Mouse (Mus musculus): ENCODE data around the gene Cops7b.

DNA sequence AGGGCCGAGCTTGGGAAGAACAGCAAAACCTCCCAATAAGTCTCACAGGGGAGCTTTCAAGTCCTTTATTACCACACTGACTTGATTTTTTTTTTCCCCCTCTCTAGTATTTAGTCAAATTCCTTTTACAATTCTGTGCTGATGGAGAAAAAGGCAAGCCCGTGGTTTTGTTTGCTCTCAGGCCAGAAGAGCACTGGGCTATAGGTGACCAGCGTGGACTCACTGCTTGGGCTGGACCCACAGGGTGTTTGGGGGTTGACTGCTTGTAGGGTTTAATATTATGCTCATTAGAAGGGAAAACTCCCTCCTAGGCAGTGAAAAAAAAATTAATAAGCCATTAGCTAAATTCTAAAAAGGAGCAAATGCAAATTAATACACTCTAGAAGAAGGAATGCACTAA lies 50.7 kb downstream of the Cops7b start:
- TF ChIP-seq POLR2A (IDR thresholded peaks at IDR 0.05; ENCODE audit: control insufficient read depth, low read depth, low read length): no peak
- TF ChIP-seq CTCF (IDR thresholded peaks at IDR 0.05; ENCODE audit: control insufficient read depth, insufficient read depth, insufficient replicate concordance, low read depth, low read length): no peak

Measured in testis, adult 2 months (tissue).